Mouse (Mus musculus) retina, embryonic 14.5 days (tissue): ENCODE results near the gene Nkd2.

ENCODE experiments used
- DNase-seq: peaks from one replicate; pipeline ENCODE4 v3.0.0-alpha.2; 2015; ENCODE audit warnings: low spot score

Nkd2 gene

GRCm38 (mm10) chr13:73816338-73816737 lies 31.1 kb downstream of the Nkd2 start:
- DNase-seq = no peak

GRCm38 (mm10) chr13:73814181-73814580 lies 33.2 kb downstream of the Nkd2 start:
- no peak for DNase-seq

GRCm38 (mm10) chr13:73812936-73813335 lies 34.5 kb downstream of the Nkd2 start:
- no peak for DNase-seq

- no peak for DNase-seq
Measured at GRCm38 (mm10) chr13:73804914-73805313, 42.5 kb downstream of the Nkd2 start.

GRCm38 (mm10) chr13:73803450-73804178 lies 43.8 kb downstream of the Nkd2 start:
- DNase-seq = no peak

GRCm38 (mm10) chr13:73799110-73799509 lies 48.3 kb downstream of the Nkd2 start:
- DNase-seq = no peak

- no peak for DNase-seq
Measured at GRCm38 (mm10) chr13:73793171-73793570, 54.3 kb downstream of the Nkd2 start.

GRCm38 (mm10) chr13:73792176-73792575 lies 55.3 kb downstream of the Nkd2 start:
- DNase-seq = no peak

- DNase-seq = no peak
Measured at GRCm38 (mm10) chr13:73782486-73782885, 64.9 kb downstream of the Nkd2 start.

- DNase-seq = no peak
Measured at GRCm38 (mm10) chr13:73777578-73777977, 69.9 kb downstream of the Nkd2 start.

GRCm38 (mm10) chr13:73775786-73776185 lies 71.6 kb downstream of the Nkd2 start:
- DNase-seq = no peak

GRCm38 (mm10) chr13:73773519-73774205 lies 73.8 kb downstream of the Nkd2 start:
- DNase-seq = no peak

- DNase-seq = no peak
Measured at GRCm38 (mm10) chr13:73772655-73773054, 74.8 kb downstream of the Nkd2 start.

- no peak for DNase-seq
Measured at GRCm38 (mm10) chr13:73771131-73771530, 76.3 kb downstream of the Nkd2 start.

GRCm38 (mm10) chr13:73769916-73770682 lies 77.3 kb downstream of the Nkd2 start:
- DNase-seq = no peak
